Mouse (Mus musculus) c-Kit-positive CD71-positive TER-119-negative erythroid progenitor cells, embryonic 14.5 days (primary cell): ENCODE results near the gene Timm23.
"Not testable (repeated sequence)": the region's sequence is repeated elsewhere in the genome, so short reads cannot be mapped to it uniquely, and the experiment has no call there.

Experiments used
- DNase-seq: peaks from one replicate; pipeline ENCODE4 v3.0.0-alpha.2; 2013; ENCODE audit warnings: low read depth

The Timm23 gene

GRCm38 (mm10) chr14:32164173-32165051 lies 37.3 kb downstream of the Timm23 start:
- DNase-seq: no peak

GRCm38 (mm10) chr14:32163203-32163888 lies 38.4 kb downstream of the Timm23 start:
- DNase-seq: no peak

- DNase-seq: no peak
These were observed 39.5 kb downstream of the Timm23 start for GRCm38 (mm10) chr14:32162231-32162630.

GRCm38 (mm10) chr14:32161090-32161885 lies 40.4 kb downstream of the Timm23 start:
- DNase-seq: no peak

- DNase-seq: no peak
These were observed 41.1 kb downstream of the Timm23 start for GRCm38 (mm10) chr14:32160563-32160962.

GRCm38 (mm10) chr14:32159690-32160246 lies 41.9 kb downstream of the Timm23 start, which contains the start of gene Ncoa4:
TSS of gene Ncoa4 (plus strand) at chr14:32159865.
- DNase-seq: peak; percentile 100

GRCm38 (mm10) chr14:32159150-32159670 lies 42.5 kb downstream of the Timm23 start:
- no peak for DNase-seq

- no peak for DNase-seq
These were observed 46.9 kb downstream of the Timm23 start for GRCm38 (mm10) chr14:32154758-32155157.

GRCm38 (mm10) chr14:32153156-32153555 lies 48.5 kb downstream of the Timm23 start:
- DNase-seq: no peak

- no peak for DNase-seq
These were observed 49.3 kb downstream of the Timm23 start for GRCm38 (mm10) chr14:32152243-32152965.

GRCm38 (mm10) chr14:32150872-32151271 lies 50.8 kb downstream of the Timm23 start:
- DNase-seq: no peak

- no peak for DNase-seq
These were observed 55.1 kb downstream of the Timm23 start for GRCm38 (mm10) chr14:32146578-32146977.

GRCm38 (mm10) chr14:32145809-32146511 lies 55.7 kb downstream of the Timm23 start:
- DNase-seq: peak; percentile 85

- DNase-seq: no peak
These were observed 56.3 kb downstream of the Timm23 start for GRCm38 (mm10) chr14:32145401-32145800.

- no peak for DNase-seq
These were observed 57.0 kb downstream of the Timm23 start for GRCm38 (mm10) chr14:32144734-32145133.

GRCm38 (mm10) chr14:32141723-32142122 lies 60.0 kb downstream of the Timm23 start, which contains the start of gene Msmb:
TSS of gene Msmb (plus strand) at chr14:32142023.
- no peak for DNase-seq

- DNase-seq: no peak
These were observed 61.2 kb downstream of the Timm23 start for GRCm38 (mm10) chr14:32140359-32140965.

GRCm38 (mm10) chr14:32136467-32136866 lies 65.2 kb downstream of the Timm23 start:
- not testable (repeated sequence) for DNase-seq

- peak; percentile 46 for DNase-seq
These were observed 67.4 kb downstream of the Timm23 start for GRCm38 (mm10) chr14:32134293-32134692.

GRCm38 (mm10) chr14:32131836-32132235 lies 69.9 kb downstream of the Timm23 start:
- no peak for DNase-seq
